Mouse (Mus musculus) E14TG2a.4 (cell line): ENCODE data around the gene Wdr82.

Experiments
- CTCF ChIP-seq: conservative IDR thresholded peaks from 2 replicates; pipeline ENCODE4 v1.5.1; 2014; ENCODE audit warnings: low read length
- NANOG ChIP-seq: IDR thresholded peaks from 2 replicates; pipeline ENCODE4 v1.6.1; 2014; ENCODE audit warnings: borderline replicate concordance, low read length, mixed read lengths
- POU5F1 ChIP-seq: IDR thresholded peaks from 2 replicates; pipeline ENCODE4 v1.6.1; 2014; ENCODE audit warnings: low read length, borderline replicate concordance

DNA sequence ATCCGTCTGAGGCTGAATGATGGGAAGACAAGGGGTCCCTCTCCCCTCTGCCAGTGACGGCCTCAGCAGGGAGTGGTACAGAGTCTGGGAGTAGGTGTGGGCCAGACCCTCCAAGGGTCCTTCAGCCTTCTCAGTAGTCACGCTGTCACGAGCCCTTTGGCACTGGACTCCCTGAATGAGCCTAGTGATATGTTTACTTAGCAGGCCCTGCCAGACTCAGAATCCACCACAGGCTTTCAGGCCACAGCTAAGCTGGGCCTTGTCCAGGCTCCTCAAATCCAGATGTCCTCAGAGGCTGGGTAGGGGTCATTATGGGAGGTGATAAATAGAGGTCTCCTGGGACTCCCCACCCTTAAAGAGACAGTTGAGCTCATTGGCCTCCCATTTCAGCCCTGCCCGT lies 37.5 kb downstream of the Wdr82 start:
- TF ChIP-seq CTCF, result no peak
- no peak for TF ChIP-seq POU5F1
- no peak for TF ChIP-seq NANOG
